Mouse (Mus musculus) cerebellum, adult 2 months (tissue): ENCODE measurements around the gene Sept8. TPM values are rescaled to one million over a fixed set of nuclear protein-coding genes. Genes with fewer than 3 reads are reported as not detected.
A peak's percentile ranks its signal among the peaks of the same experiment; 100 is the strongest.
"Not testable (repeated sequence)": the region's sequence is repeated elsewhere in the genome, so short reads cannot be mapped to it uniquely, and the experiment has no call there.

Experiments used
- DNase-seq, 2 experiments: peaks; one replicate each; pipeline ENCODE4 v3.0.0; 2021
- H3K27ac ChIP-seq: fragments of 200-500 bp; 2 replicates; pipeline ENCODE4 v1.5.1; 2012; ENCODE audit warnings: low read length, control low read depth, inconsistent platforms; ENCODE audit not compliant: insufficient read depth
- H3K27me3 ChIP-seq: fragments of 200-500 bp; 2 replicates; pipeline ENCODE4 v1.6.1; 2012; ENCODE audit warnings: inconsistent platforms, mild to moderate bottlenecking, low read length, moderate library complexity; ENCODE audit not compliant: control insufficient read depth, insufficient read depth
- H3K4me1 ChIP-seq: fragments of 200-500 bp; 2 replicates; pipeline ENCODE4 v1.6.1; 2011; ENCODE audit warnings: low read length; ENCODE audit not compliant: control insufficient read depth, insufficient read depth
- H3K4me3 ChIP-seq: fragments of 200-500 bp; replicated peaks from 2 replicates; pipeline ENCODE3; 2011; ENCODE audit warnings: mild to moderate bottlenecking, low read depth, low read length, control low read depth; ENCODE audit not compliant: insufficient read depth
- CTCF ChIP-seq: fragments of 200-500 bp; IDR thresholded peaks from 2 replicates; pipeline ENCODE4 v1.5.1; 2011; ENCODE audit warnings: low read depth, mild to moderate bottlenecking, control low read depth, low read length, moderate library complexity, borderline replicate concordance; ENCODE audit not compliant: insufficient read depth
- POLR2A ChIP-seq: fragments of 200-500 bp; IDR thresholded peaks from 2 replicates; pipeline ENCODE4 v1.6.1; 2011; ENCODE audit warnings: low read length, control low read depth, borderline replicate concordance; ENCODE audit not compliant: insufficient read depth
- WGBS: fragments of 180-500 bp; shearing (Covaris S2); methylation state at CpG from one replicate; pipeline ENCODE4 v1.1.7; 2018; 5-methylcytosine and 5-hydroxymethylcytosine counted together
- polyA plus RNA-seq: library from polyadenylated mRNA; depleted of rRNA; stranded (reverse); fragments of >200 nt; gene quantifications from 2 replicates; pipeline ENCODE4 v1.2.3, GENCODE M21; 2012

The Sept8 gene
- polyA plus RNA-seq, 1 experiment: 318 TPM

DNA sequence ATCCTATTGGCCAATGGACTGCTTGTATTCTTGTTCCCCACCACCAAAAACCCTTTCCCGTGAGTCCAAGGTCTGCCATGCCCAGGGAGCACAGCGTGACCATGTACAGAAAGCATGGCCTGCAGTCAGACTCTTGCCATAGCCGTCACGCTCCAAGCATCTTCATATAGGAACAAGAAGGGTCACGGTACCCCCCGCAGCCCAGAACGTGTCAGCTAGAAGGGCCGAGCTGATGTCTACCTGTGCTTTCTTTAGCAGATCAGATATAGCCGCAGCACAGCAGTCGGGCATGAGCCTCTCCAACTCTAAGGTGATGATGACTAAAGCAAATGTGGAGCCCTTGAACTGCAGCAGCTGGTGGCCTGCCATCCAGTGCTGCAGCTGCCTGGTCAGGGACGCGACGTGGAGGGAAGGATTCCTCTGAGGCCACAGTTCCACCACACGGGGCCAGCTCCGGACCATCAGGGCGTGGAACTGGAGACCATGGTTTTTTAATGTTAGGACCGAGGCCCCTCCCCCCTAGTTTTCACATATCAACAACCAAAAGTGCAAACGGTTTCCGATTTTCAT, 29.1 kb downstream of the Sept8 start:
- Histone ChIP-seq H3K4me1 (peaks cover 11% of the 10 kb centered on the region), H3K27me3 (no peaks in the 10 kb centered on the region), H3K27ac (no peak overlapping the region), H3K4me3 (no peak overlapping the region)
- no peak for TF ChIP-seq CTCF
- TF ChIP-seq POLR2A: no peak
- DNase-seq: no peak
- WGBS: 72% methylated on average over 19 of the region's 19 CpGs

DNA sequence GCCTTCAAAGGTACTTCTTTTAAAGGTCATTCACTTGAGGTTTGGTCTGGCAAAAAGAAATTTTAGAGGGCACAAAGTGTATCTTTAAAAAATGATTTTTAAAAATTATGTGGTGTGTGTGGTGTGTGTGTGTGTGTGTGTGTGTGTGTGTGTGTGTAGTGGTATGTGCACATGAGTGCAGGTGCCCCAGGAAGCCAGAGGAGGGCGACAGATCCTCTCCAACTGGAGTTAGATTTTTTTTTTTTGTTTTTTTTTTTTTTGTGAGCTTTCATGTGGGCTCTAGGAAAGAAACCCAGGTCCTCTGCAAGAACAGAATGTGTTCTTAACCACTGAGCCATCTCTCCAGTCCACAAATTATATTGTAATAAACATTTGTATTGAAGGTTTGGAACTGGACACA, 31.7 kb downstream of the Sept8 start:
- H3K4me1 ChIP-seq: peaks cover 9% of the 10 kb centered on the region
- no peaks in the 10 kb centered on the region for H3K27me3 ChIP-seq
- TF ChIP-seq POLR2A: no peak
- TF ChIP-seq CTCF: peak; percentile 14; the same call in 1 of the 2 replicates
- 93% methylated on average over 1 of the region's 1 CpGs for WGBS
- no peak overlapping the region for H3K27ac ChIP-seq
- no peak for DNase-seq
- H3K4me3 ChIP-seq: no peak overlapping the region

DNA sequence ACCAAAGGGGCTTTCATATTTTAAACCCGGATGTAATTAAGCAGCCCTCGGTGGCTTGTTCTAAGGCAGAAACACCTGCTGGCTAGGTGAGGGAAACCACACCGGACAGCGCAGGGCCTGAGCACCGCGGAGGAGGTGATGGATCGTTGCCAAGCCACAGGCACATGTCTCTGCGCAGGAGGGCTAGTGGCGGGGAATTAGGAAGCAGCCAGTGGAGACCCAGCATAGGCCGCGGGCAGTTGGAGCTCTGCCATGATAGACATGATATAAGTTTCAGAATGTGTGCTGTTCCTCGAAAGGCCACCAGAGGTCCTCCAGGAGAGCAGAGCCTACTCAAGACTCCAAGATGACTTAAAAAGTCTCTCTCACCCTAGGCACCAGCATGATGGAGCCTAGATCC, 32.7 kb downstream of the Sept8 start:
- TF ChIP-seq POLR2A (0 out of 2 replicates have a peak, but pooled peaks have one; percentile 17), CTCF (peak; percentile 71)
- peak; percentile 71 to 72 for DNase-seq
- WGBS: 10% methylated on average over 12 of the region's 12 CpGs

DNA sequence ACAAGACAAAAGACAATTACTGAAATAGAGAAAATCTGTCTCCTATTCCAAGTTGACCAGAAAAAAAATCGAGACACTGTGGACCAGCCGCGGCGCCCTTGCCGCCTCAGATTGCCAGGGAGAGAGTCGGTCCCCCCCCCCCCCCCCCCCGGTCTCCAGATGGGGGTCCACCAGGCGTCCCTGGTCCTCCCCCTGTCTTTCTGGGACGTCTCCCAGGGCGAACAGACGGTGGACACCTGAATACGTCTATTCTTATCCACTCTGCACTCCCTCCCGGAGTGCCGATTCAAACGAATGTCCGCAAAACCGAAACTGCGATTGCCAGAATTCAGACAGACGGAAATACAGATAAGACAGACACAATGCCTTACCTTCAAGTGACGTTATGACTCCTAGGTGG, 37.5 kb downstream of the Sept8 start:
- H3K27ac ChIP-seq, H3K4me1 ChIP-seq, H3K4me3 ChIP-seq, H3K27me3 ChIP-seq, DNase-seq: not testable (repeated sequence)
- 30% methylated on average over 16 of the region's 20 CpGs for WGBS

More for the DNA sequence above, 32.7 kb downstream of the Sept8 start:
- Histone ChIP-seq H3K27me3 (no peaks in the 10 kb centered on the region), H3K27ac (no peak overlapping the region), H3K4me1 (no peaks in the 10 kb centered on the region; the same call in 1 of the 2 replicates), H3K4me3 (no peak overlapping the region)

DNA sequence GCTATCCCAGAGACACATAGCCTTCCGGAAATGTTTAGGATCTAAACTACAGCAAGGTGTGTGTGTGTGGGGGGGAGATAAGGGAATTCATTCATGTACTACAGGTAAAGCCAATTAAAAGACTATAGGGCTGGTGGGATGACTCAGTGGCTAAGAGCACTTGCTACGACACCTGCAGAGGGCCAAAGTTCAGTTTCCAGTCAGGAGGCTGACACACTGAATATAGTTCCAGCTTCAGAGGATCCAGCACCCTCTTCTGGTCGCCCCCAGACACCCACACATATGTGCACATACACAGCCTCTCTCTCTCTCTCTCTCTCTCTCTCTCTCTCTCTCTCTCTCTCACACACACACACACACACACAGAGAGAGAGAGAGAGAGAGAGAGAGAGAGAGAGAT, 38.9 kb downstream of the Sept8 start:
- H3K27me3 ChIP-seq, H3K27ac ChIP-seq, H3K4me1 ChIP-seq, H3K4me3 ChIP-seq, DNase-seq: not testable (repeated sequence)
- WGBS: 100% methylated on average over 1 of the region's 3 CpGs

DNA sequence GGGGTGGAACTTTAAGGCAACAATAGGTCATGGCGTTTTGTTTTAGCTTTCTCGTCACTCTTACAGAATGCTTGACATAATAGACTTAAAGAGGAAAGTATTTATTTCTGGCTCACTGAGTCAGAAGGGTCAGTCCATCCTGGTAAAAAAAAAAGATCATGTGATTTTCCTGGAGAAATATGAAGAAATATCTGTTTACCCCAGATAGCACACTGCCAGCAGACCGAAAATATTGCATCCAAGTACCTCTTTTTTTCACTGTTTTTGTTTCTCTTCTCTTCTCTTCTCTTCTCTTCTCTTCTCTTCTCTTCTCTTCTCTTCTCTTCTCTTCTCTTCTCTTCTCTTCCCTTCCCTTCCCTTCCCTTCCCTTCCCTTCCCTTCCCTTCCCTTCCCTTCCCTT, 40.9 kb downstream of the Sept8 start:
- not testable (repeated sequence) for H3K4me1 ChIP-seq, H3K27me3 ChIP-seq, DNase-seq, H3K27ac ChIP-seq, H3K4me3 ChIP-seq
- WGBS: 91% methylated on average over 1 of the region's 3 CpGs

DNA sequence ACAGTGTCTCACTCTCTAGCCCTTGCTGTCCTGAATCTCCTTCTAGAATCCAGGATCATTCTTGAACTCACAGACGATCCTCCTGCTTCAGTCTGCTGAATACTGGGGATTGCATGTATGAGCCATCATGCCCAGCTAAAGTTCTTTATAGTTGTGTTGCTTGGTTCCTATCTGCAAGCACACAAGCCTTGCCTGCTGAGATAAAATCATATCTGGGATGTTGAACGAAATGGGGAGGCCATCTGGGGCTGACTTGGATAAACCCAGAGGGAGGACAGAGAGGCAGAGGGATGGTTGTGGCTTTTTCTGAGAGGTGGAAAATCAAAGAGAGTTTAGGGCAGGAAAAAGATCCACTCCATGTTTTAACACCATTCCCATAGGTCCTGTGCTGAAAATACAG, 42.9 kb downstream of the Sept8 start:
- no peak for DNase-seq
- Histone ChIP-seq H3K4me3 (no peak overlapping the region), H3K4me1 (no peaks in the 10 kb centered on the region), H3K27ac (no peak overlapping the region), H3K27me3 (no peaks in the 10 kb centered on the region)
- 79% methylated on average over 2 of the region's 2 CpGs for WGBS
- TF ChIP-seq POLR2A (no peak), CTCF (no peak)

DNA sequence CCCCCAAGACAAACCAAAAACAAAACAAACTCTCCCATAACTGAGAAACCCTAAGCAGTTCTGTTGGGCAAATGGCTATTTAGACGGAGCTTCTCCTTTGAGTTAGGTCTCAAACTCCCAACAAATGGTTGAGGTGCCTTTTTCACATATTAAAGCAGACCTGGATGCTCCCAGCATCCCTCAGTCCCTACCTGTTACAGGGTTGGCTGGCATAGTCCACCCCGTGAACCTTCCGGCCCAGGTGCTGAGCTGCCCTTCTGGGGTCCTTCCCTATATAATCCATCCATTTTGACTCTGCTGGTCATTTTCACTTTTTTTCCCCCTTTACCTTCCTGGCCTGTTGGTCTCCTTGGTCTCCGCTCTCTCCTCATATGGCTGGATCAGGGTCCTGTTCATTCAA, 47.6 kb downstream of the Sept8 start:
- TF ChIP-seq CTCF: no peak
- no peak for TF ChIP-seq POLR2A
- no peaks in the 10 kb centered on the region for H3K4me1 ChIP-seq
- H3K27me3 ChIP-seq: no peaks in the 10 kb centered on the region
- no peak overlapping the region for H3K4me3 ChIP-seq
- WGBS: 79% methylated on average over 4 of the region's 4 CpGs
- no peak overlapping the region; the same call in 1 of the 2 replicates for H3K27ac ChIP-seq
- no peak for DNase-seq
